Mouse (Mus musculus): ENCODE measurements at regions not wholly inside any gene's neighbourhood (a gene's known extent, or its start where the extent isn't known, plus 50 kb on each side); places are given as distances from the start of the nearest gene placed in this dataset.

DNA sequence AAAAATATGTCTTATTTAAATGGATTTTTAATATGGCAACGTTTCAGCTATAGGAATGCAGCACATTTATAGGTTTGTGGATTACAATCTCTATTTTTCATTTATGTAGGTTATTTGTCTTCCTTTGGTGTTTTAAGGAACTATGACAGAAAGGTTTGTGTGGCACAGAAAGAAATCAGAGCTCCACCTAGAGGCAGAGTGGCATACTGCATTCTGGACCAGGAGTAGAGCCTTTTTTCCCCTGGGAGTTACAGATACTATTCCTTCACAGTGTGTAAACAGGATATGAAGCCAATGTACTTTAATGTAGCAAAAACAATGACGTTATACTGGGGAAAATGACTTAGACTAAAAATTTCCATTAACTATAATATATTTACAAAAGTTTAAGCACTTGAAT is 94.9 kb upstream of the St8sia4 start:
- in situ Hi-C loops (cut with MboI; ENCODE audit: low sequenced_read_pairs in 2 of 2, unreplicated experiment in 2 of 2): no loop called here
- no peak for DNase-seq (ENCODE audit: low read depth, low spot score)
- Histone ChIP-seq H3K36me3 (ENCODE audit: control insufficient read depth, insufficient read depth, low read length, poor library complexity, severe bottlenecking) (no peaks in the 10 kb centered on the region), H3K4me1 (ENCODE audit: control insufficient read depth in 2 of 2, insufficient read depth in 2 of 2, low read length in 2 of 2, poor library complexity in 1 of 2) (no peaks in the 10 kb centered on the region), H3K4me3 (ENCODE audit: insufficient read depth in 1 of 2, low read depth in 1 of 2, low read length in 2 of 2, poor library complexity in 1 of 2, severe bottlenecking in 1 of 2) (no peak overlapping the region), H3K27ac (ENCODE audit: insufficient read depth, low read depth, low read length, poor library complexity, severe bottlenecking) (no peak overlapping the region), H3K9ac (ENCODE audit: insufficient read depth, low read depth, low read length, poor library complexity, severe bottlenecking) (no peak overlapping the region), H3K9me3 (ENCODE audit: control insufficient read depth, insufficient read depth, low read depth, low read length) (peaks cover 1% of the 10 kb centered on the region; the same call in 1 of the 2 replicates)
- TF ChIP-seq ZNF384 (IDR thresholded peaks at IDR 0.05; ENCODE audit: low read depth, low read length) (no peak), HCFC1 (IDR thresholded peaks at IDR 0.05; ENCODE audit: borderline replicate concordance, insufficient read depth, low read length) (no peak), ZC3H11A (IDR thresholded peaks at IDR 0.05; ENCODE audit: borderline replicate concordance, low read depth, low read length) (peak; percentile 4; the same call in 1 of the 2 replicates), CHD2 (IDR thresholded peaks at IDR 0.05; ENCODE audit: low read depth, low read length) (no peak), MAFK (IDR thresholded peaks at IDR 0.05; ENCODE audit: insufficient read depth, low read depth, low read length) (no peak)

DNA sequence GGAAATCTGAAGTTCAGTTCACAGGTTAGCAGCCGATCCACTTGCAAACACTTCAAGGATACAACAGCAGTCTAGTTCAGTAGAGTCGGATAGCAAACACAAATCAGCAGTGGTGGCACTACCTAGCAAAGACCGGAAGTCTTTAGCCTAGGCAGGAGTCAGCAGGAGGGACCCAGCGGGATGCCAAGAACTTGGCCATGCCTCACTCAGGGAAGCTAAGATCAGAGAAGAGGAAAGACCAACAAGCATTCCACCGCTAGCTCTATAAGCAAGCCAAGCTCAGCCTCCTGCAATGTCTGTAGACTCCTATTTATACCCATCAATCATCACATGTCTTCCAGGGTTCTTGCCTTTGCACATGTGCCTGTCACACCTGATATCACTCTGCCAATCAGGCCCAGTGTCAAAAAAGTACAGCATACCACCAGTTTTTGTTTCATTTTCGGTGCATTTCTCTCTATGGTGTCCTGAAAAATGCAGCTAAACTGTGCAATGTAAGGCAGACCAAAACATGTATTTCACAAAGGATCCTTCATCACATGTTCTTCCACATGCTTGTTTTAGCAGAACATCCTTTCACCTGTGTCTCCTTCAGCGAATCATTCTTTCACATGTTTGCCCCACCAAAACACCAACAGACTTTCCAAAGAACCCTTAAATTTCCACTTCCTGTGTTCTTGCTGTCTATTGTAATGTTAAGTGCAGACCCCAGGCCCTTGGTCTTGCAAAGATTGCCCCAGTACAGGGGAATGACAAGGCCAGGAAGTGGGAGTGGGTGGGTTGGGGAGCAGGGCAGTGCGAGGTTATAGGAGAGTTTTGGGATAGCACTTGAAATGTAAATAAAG is 86.9 kb upstream of the St8sia4 start:
- no peaks in the 10 kb centered on the region for H3K36me3 ChIP-seq (ENCODE audit: control insufficient read depth, insufficient read depth, low read length, poor library complexity, severe bottlenecking)
- no peak overlapping the region for H3K4me3 ChIP-seq (ENCODE audit: insufficient read depth in 1 of 2, low read depth in 1 of 2, low read length in 2 of 2, poor library complexity in 1 of 2, severe bottlenecking in 1 of 2)
- peaks cover 0 to 6% of the 10 kb centered on the region in 2 experiments; a peak in 1 of 4 replicates for H3K4me1 ChIP-seq (ENCODE audit: control insufficient read depth in 2 of 2, insufficient read depth in 2 of 2, low read length in 2 of 2, poor library complexity in 1 of 2)
- in situ Hi-C loops (cut with MboI; ENCODE audit: low sequenced_read_pairs in 2 of 2, unreplicated experiment in 2 of 2): no loop called here
- DNase-seq (ENCODE audit: low read depth, low spot score): no peak
- no peaks in the 10 kb centered on the region for H3K9me3 ChIP-seq (ENCODE audit: control insufficient read depth, insufficient read depth, low read depth, low read length)
- TF ChIP-seq MAFK (IDR thresholded peaks at IDR 0.05; ENCODE audit: insufficient read depth, low read depth, low read length) (no peak), HCFC1 (IDR thresholded peaks at IDR 0.05; ENCODE audit: borderline replicate concordance, insufficient read depth, low read length) (no peak), ZNF384 (IDR thresholded peaks at IDR 0.05; ENCODE audit: low read depth, low read length) (no peak)
- H3K27ac ChIP-seq (ENCODE audit: insufficient read depth, low read depth, low read length, poor library complexity, severe bottlenecking): peak overlapping the region; percentile 73
- no peak overlapping the region for H3K9ac ChIP-seq (ENCODE audit: insufficient read depth, low read depth, low read length, poor library complexity, severe bottlenecking)

DNA sequence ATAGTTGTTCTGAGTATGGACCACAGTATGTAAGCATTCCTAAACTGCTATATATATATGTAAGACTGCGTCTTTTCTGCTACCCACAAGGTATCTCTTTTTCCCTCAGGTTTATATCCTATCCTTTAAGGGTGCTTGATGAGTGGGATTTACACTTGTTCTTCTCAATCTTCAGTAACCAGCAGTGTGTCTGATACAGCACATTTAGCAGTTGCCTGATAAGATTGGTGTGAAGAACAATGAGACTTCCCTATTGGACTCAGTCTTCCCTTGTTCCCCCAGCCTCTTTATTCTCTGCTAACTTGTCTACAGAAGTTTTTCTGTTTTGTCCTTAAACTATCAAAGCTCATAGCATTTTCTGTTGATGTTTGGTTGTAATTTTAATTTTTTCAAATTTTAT is 86.1 kb upstream of the St8sia4 start:
- peak overlapping the region; percentile 73; the same call in 1 of the 2 replicates for H3K27ac ChIP-seq (ENCODE audit: insufficient read depth, low read depth, low read length, poor library complexity, severe bottlenecking)
- H3K9ac ChIP-seq (ENCODE audit: insufficient read depth, low read depth, low read length, poor library complexity, severe bottlenecking): no peak overlapping the region
- H3K4me3 ChIP-seq (ENCODE audit: insufficient read depth in 1 of 2, low read depth in 1 of 2, low read length in 2 of 2, poor library complexity in 1 of 2, severe bottlenecking in 1 of 2): no peak overlapping the region
- H3K4me1 ChIP-seq (ENCODE audit: control insufficient read depth in 2 of 2, insufficient read depth in 2 of 2, low read length in 2 of 2, poor library complexity in 1 of 2): peaks cover 0 to 6% of the 10 kb centered on the region in 2 experiments; a peak in 1 of 4 replicates
- H3K36me3 ChIP-seq (ENCODE audit: control insufficient read depth, insufficient read depth, low read length, poor library complexity, severe bottlenecking): no peaks in the 10 kb centered on the region
- in situ Hi-C loops (cut with MboI; ENCODE audit: low sequenced_read_pairs in 2 of 2, unreplicated experiment in 2 of 2): no loop called here
- TF ChIP-seq CHD2 (IDR thresholded peaks at IDR 0.05; ENCODE audit: low read depth, low read length): no peak
- no peak for TF ChIP-seq ZNF384 (IDR thresholded peaks at IDR 0.05; ENCODE audit: low read depth, low read length)
- no peak for TF ChIP-seq ZC3H11A (IDR thresholded peaks at IDR 0.05; ENCODE audit: borderline replicate concordance, low read depth, low read length)
- no peak for TF ChIP-seq MAFK (IDR thresholded peaks at IDR 0.05; ENCODE audit: insufficient read depth, low read depth, low read length)
- no peak for TF ChIP-seq HCFC1 (IDR thresholded peaks at IDR 0.05; ENCODE audit: borderline replicate concordance, insufficient read depth, low read length)
- no peaks in the 10 kb centered on the region for H3K9me3 ChIP-seq (ENCODE audit: control insufficient read depth, insufficient read depth, low read depth, low read length)
- no peak for DNase-seq (ENCODE audit: low read depth, low spot score)

GRCm38 (mm10) chr1:95748940-95749339 is 81.6 kb upstream of the St8sia4 start:
- no peak overlapping the region for H3K4me3 ChIP-seq (ENCODE audit: insufficient read depth in 1 of 2, low read depth in 1 of 2, low read length in 2 of 2, poor library complexity in 1 of 2, severe bottlenecking in 1 of 2)
- no peak overlapping the region for H3K9ac ChIP-seq (ENCODE audit: insufficient read depth, low read depth, low read length, poor library complexity, severe bottlenecking)
- H3K9me3 ChIP-seq (ENCODE audit: control insufficient read depth, insufficient read depth, low read depth, low read length): no peaks in the 10 kb centered on the region
- peaks cover 0 to 2% of the 10 kb centered on the region in 2 experiments; a peak in 1 of 4 replicates for H3K4me1 ChIP-seq (ENCODE audit: control insufficient read depth in 2 of 2, insufficient read depth in 2 of 2, low read length in 2 of 2, poor library complexity in 1 of 2)
- in situ Hi-C loops (cut with MboI; ENCODE audit: low sequenced_read_pairs in 2 of 2, unreplicated experiment in 2 of 2): no loop called here
- TF ChIP-seq HCFC1 (IDR thresholded peaks at IDR 0.05; ENCODE audit: borderline replicate concordance, insufficient read depth, low read length) (no peak), CHD2 (IDR thresholded peaks at IDR 0.05; ENCODE audit: low read depth, low read length) (no peak), ZNF384 (IDR thresholded peaks at IDR 0.05; ENCODE audit: low read depth, low read length) (no peak), MAFK (IDR thresholded peaks at IDR 0.05; ENCODE audit: insufficient read depth, low read depth, low read length) (no peak), ZC3H11A (IDR thresholded peaks at IDR 0.05; ENCODE audit: borderline replicate concordance, low read depth, low read length) (no peak)
- no peaks in the 10 kb centered on the region for H3K36me3 ChIP-seq (ENCODE audit: control insufficient read depth, insufficient read depth, low read length, poor library complexity, severe bottlenecking)
- no peak overlapping the region for H3K27ac ChIP-seq (ENCODE audit: insufficient read depth, low read depth, low read length, poor library complexity, severe bottlenecking)
- no peak for DNase-seq (ENCODE audit: low read depth, low spot score)

Data from ES-E14 (cell line).